11 mouse cellular contexts compared by ENCODE assay signal in the genomic region with DNA sequence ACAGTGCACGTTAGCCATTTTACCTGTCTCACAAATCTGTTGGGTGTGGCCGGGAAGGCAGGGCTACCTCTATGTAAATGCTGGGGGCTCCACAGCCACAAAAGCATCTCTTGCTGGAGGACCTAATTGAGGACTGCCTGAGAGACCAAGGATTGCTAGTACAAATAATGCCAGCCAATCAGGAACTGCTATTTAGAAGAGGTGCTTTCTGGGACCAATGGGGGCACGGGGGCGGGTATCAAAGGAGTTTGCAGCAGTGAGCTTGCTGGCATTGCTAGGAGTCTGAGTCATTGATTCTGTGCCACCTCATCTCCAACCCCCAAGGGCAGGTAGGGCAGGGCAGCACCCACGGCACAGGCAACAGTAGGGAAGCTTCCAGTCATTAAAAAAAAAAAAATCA.
"Had no signal": no experiment of that assay in that cellular context is flagged by ENCODE, and none has a peak within 500 bp of the region (broad histone marks: within the 10 kb centered on the region; RNA-seq: fewer than 3 reads in every experiment).

No protein-coding gene starts in this region.

- DNase-seq: retina, postnatal 1 day; right cerebral cortex, adult 18-20 months; right cerebral cortex, postnatal 14 days; right cerebral cortex, postnatal 25 days; right cerebral cortex, postnatal 4 days; spleen, adult 18-20 months; thymus, adult 18-20 months; thymus, adult 2 months; thymus, postnatal 14 days; thymus, postnatal 36 days; thymus, postnatal 4 days had no signal
